Mouse (Mus musculus) kidney, embryonic 16.5 days (tissue): ENCODE results near the gene Pigg. TPM values are rescaled to one million over a fixed set of nuclear protein-coding genes. Genes with fewer than 3 reads are reported as not detected.

Experiments
- ATAC-seq: fragments of 200-750 bp; cut with Nextera tagmentation; 2 replicates; pipeline ENCODE4 v1.8.0; 2017; ENCODE audit warnings: moderate TSS enrichment; ENCODE audit not compliant: low FRiP score, low TSS enrichment
- H3K27ac ChIP-seq: fragments of 300-500 bp; sonication (generic); 2 replicates; pipeline ENCODE4 v1.5.1; 2014; ENCODE audit warnings: low read length
- H3K27me3 ChIP-seq: fragments of 300-500 bp; sonication (generic); 2 replicates; pipeline ENCODE4 v1.6.1; 2014; ENCODE audit warnings: low read length, control low read depth, mixed read lengths; ENCODE audit not compliant: insufficient read depth
- H3K36me3 ChIP-seq: fragments of 300-500 bp; sonication (generic); 2 replicates; pipeline ENCODE4 v1.6.1; 2014; ENCODE audit warnings: low read length, control low read depth, mixed read lengths; ENCODE audit not compliant: insufficient read depth
- H3K4me1 ChIP-seq: fragments of 300-500 bp; sonication (generic); 2 replicates; pipeline ENCODE4 v1.6.1; 2014; ENCODE audit warnings: low read length, control low read depth, mixed read lengths; ENCODE audit not compliant: insufficient read depth
- H3K4me2 ChIP-seq: fragments of 300-500 bp; sonication (generic); replicated peaks from 2 replicates; pipeline ENCODE4 v1.6.1; 2014; ENCODE audit warnings: low read depth, low read length
- H3K4me3 ChIP-seq: fragments of 300-500 bp; sonication (generic); 2 replicates; pipeline ENCODE4 v1.5.1; 2014; ENCODE audit warnings: mild to moderate bottlenecking, low read length
- H3K9ac ChIP-seq: fragments of 300-500 bp; sonication (generic); replicated peaks from 2 replicates; pipeline ENCODE4 v1.6.1; 2014; ENCODE audit warnings: low read length
- H3K9me3 ChIP-seq: fragments of 300-500 bp; sonication (generic); 2 replicates; pipeline ENCODE4 v1.6.1; 2016; ENCODE audit warnings: low read length, control low read depth
- WGBS: fragments of 180-500 bp; shearing (Covaris S2); extraction: QIAGEN DNeasy Blood & Tissue Kit; methylation state at CpG from one replicate; pipeline ENCODE4 v1.1.7; 2014; 5-methylcytosine and 5-hydroxymethylcytosine counted together
- polyA plus RNA-seq: library from polyadenylated mRNA; unstranded; fragments of >200 nt; fragmentation: Nextera tagmentation; extraction: Ambion mirVana; gene quantifications from 2 replicates; pipeline ENCODE4 v1.2.1, GENCODE M21; 2015

Gene Pigg
- polyA plus RNA-seq, 1 experiment from 2014 or later, result 7.3 TPM

GRCm38 (mm10) chr5:108349511-108350148 is 37.2 kb downstream of the Pigg start:
- ATAC-seq, result no peak
- Histone ChIP-seq H3K4me2 (no peak overlapping the region), H3K27me3 (no peaks in the 10 kb centered on the region), H3K4me1 (no peaks in the 10 kb centered on the region), H3K4me3 (no peak overlapping the region), H3K36me3 (peaks cover 17% of the 10 kb centered on the region), H3K27ac (no peak overlapping the region), H3K9ac (no peak overlapping the region), H3K9me3 (no peaks in the 10 kb centered on the region)
- WGBS, result 90% methylated on average over 9 of the region's 9 CpGs

- Histone ChIP-seq H3K36me3 (peaks cover 8% of the 10 kb centered on the region), H3K4me1 (no peaks in the 10 kb centered on the region), H3K27me3 (no peaks in the 10 kb centered on the region), H3K9ac (no peak overlapping the region), H3K4me3 (no peak overlapping the region), H3K27ac (no peak overlapping the region), H3K4me2 (no peak overlapping the region), H3K9me3 (0 out of 2 replicates have a peak, but pooled peaks cover 4% of the 10 kb centered on the region)
- WGBS, result 84% methylated on average over 2 of the region's 2 CpGs
- no peak for ATAC-seq
These were observed 41.6 kb downstream of the Pigg start for GRCm38 (mm10) chr5:108354056-108354455.

- no peak overlapping the region for H3K9ac ChIP-seq
- no peaks in the 10 kb centered on the region for H3K4me1 ChIP-seq
- peaks cover 5% of the 10 kb centered on the region; the same call in 1 of the 2 replicates for H3K27me3 ChIP-seq
- H3K4me3 ChIP-seq, result no peak overlapping the region
- 0 out of 2 replicates have a peak, but pooled peaks cover 4% of the 10 kb centered on the region for H3K9me3 ChIP-seq
- WGBS, result 98% methylated on average over 1 of the region's 1 CpGs
- H3K4me2 ChIP-seq, result no peak overlapping the region
- H3K27ac ChIP-seq, result no peak overlapping the region
- no peak for ATAC-seq
- no peaks in the 10 kb centered on the region for H3K36me3 ChIP-seq
These were observed 45.5 kb downstream of the Pigg start for GRCm38 (mm10) chr5:108357862-108358261.

- no peak for ATAC-seq
- H3K4me2 ChIP-seq, result no peak overlapping the region
- no peak overlapping the region for H3K9ac ChIP-seq
- no peaks in the 10 kb centered on the region for H3K4me1 ChIP-seq
- H3K27me3 ChIP-seq, result peaks cover 21% of the 10 kb centered on the region
- no peaks in the 10 kb centered on the region for H3K36me3 ChIP-seq
- H3K9me3 ChIP-seq, result 0 out of 2 replicates have a peak, but pooled peaks cover 4% of the 10 kb centered on the region
- 84% methylated on average over 9 of the region's 9 CpGs for WGBS
- H3K27ac ChIP-seq, result no peak overlapping the region
- no peak overlapping the region for H3K4me3 ChIP-seq
These were observed 47.1 kb downstream of the Pigg start for GRCm38 (mm10) chr5:108359491-108359890.

DNA sequence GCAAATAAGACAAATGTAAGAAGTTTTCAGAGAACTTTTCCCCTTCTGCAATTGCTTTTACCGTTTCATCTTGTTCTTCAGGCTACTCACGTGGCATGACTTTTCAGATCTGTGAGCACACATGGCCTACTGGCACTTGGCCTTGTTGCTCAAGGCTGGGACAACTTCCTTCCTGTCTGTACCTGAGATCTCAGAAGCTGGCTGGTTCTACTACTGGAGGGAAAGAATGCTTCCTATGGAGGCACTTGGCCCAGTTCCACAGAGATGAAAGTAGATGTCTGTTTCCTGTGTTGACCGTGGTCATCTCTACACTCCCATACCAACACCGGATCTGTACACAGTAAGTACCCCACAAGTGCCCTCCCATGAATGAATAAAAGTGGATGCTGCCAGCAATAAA is 47.8 kb downstream of the Pigg start:
- H3K9ac ChIP-seq, result no peak overlapping the region
- H3K27me3 ChIP-seq, result peaks cover 28% of the 10 kb centered on the region
- no peak overlapping the region for H3K4me2 ChIP-seq
- no peaks in the 10 kb centered on the region for H3K4me1 ChIP-seq
- WGBS, result 83% methylated on average over 4 of the region's 4 CpGs
- 0 out of 2 replicates have a peak, but pooled peaks cover 4% of the 10 kb centered on the region for H3K9me3 ChIP-seq
- H3K4me3 ChIP-seq, result no peak overlapping the region
- no peak overlapping the region for H3K27ac ChIP-seq
- no peak for ATAC-seq
- H3K36me3 ChIP-seq, result no peaks in the 10 kb centered on the region

DNA sequence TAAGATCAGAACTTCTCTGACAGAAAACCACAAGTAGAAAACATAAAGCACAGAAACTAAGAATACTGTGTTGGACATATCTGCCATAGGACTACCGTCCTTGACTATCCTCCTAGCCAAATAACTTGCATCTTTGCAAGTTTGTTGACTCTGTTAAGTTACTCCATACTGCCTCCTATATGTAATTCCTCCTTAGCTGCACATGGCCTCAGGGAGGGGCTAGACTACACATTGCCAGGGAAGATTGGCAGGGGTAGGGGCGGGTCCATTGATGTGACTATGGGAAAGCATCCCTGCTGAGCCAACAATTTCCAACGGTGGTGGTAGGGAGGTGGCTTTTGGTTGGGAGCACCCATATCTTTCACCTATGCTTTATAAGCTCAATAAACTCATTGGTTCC is 49.9 kb downstream of the Pigg start:
- WGBS, result 24% methylated on average over 3 of the region's 3 CpGs

DNA sequence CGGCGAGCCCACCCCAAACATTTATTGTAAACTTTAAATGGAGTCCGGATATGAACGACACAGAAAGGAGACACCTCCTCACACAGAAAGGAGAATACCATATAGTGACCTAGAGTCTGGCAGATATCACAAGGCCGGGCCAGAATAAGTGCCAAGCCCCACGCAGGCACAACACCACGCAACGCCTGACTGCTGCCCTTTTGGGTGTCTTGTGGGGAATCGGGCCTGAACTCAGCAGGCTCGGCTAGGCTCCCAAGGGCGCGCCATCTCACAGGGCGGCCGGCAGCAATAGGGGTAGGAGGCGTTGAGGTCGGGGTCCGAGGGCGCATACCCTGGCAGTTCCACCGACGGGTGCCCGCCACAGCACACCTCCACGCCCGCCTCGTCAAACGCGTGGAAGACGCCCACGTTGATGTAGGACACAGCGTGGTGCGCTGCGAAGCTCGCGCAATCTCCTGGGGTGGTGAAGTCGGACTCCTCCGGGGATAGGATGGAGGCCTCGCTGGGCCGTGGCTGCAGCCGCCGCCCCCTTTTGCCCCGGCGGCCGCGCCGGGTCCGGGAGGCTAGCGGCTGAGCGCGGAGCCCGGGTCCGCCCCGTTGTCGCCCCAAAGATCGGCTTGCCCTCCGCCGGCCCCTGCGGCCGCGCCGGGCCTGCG is 54.0 kb downstream of the Pigg start:
- Histone ChIP-seq H3K27me3 (peaks cover 88% of the 10 kb centered on the region), H3K9me3 (no peaks in the 10 kb centered on the region), H3K36me3 (no peaks in the 10 kb centered on the region), H3K9ac (peak overlapping the region; percentile 56), H3K27ac (no peak overlapping the region), H3K4me2 (peak overlapping the region; percentile 95), H3K4me3 (peak overlapping the region; percentile 60), H3K4me1 (peaks cover 26% of the 10 kb centered on the region)
- WGBS, result 2% methylated on average over 60 of the region's 60 CpGs
- peak; percentile 26 for ATAC-seq

More for the DNA sequence above, 49.9 kb downstream of the Pigg start:
- H3K27me3 ChIP-seq, result peaks cover 49% of the 10 kb centered on the region
- H3K9me3 ChIP-seq, result 0 out of 2 replicates have a peak, but pooled peaks cover 4% of the 10 kb centered on the region
- no peak overlapping the region for H3K4me2 ChIP-seq
- peaks cover 10% of the 10 kb centered on the region; the same call in 1 of the 2 replicates for H3K4me1 ChIP-seq
- no peak for ATAC-seq
- H3K27ac ChIP-seq, result no peak overlapping the region
- H3K9ac ChIP-seq, result no peak overlapping the region
- no peak overlapping the region for H3K4me3 ChIP-seq
- H3K36me3 ChIP-seq, result no peaks in the 10 kb centered on the region

- Histone ChIP-seq H3K4me3 (peak overlapping the region; percentile 60), H3K4me1 (peaks cover 26% of the 10 kb centered on the region), H3K9me3 (no peaks in the 10 kb centered on the region), H3K27me3 (peaks cover 96% of the 10 kb centered on the region), H3K4me2 (peak overlapping the region; percentile 95), H3K27ac (no peak overlapping the region), H3K9ac (peak overlapping the region; percentile 56), H3K36me3 (no peaks in the 10 kb centered on the region)
- WGBS, result under 1% methylated on average over 68 of the region's 100 CpGs
- ATAC-seq, result peak; percentile 67
These were observed 54.8 kb downstream of the Pigg start for GRCm38 (mm10) chr5:108366984-108367841.

DNA sequence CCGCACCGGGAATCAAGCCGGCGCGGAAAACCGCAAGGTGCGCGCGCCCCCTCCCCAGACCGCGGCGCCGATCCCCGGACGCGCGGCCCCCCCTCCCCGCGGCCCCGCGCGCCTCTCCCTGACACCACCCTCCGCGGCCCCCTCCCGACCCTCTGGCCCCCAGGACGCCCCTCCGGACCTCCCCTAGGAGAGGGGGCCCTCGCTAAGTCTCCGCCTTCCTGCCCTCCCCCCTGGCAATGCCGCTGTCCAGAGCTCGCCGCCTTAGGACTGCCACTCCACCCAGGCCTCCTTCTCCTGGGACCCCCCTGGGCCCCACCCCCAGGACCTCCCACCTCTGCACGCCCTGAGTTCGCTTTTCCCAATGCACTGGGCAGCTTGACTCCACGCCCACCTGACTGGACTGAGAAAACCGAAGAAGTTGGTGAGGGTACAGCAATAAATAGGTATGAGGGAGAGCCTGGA is 55.5 kb downstream of the Pigg start, which contains the start of gene Gm42517:
TSS of gene Gm42517 (minus strand) at position 52 of the 462 bp plus-strand sequence.
- peaks cover 94% of the 10 kb centered on the region for H3K27me3 ChIP-seq
- peak within 1 kb of the TSS; percentile 95 for H3K4me2 ChIP-seq
- peaks cover 26% of the 10 kb centered on the region for H3K4me1 ChIP-seq
- H3K27ac ChIP-seq, result no peak within 1 kb of the TSS
- H3K36me3 ChIP-seq, result no peaks in the 10 kb centered on the region
- peak within 1 kb of the TSS; percentile 56 for H3K9ac ChIP-seq
- H3K9me3 ChIP-seq, result no peaks in the 10 kb centered on the region
- no peak for ATAC-seq
- peak within 1 kb of the TSS; percentile 60 for H3K4me3 ChIP-seq
- WGBS, result 0% methylated on average over 7 of the region's 36 CpGs
